Mouse (Mus musculus) CD8-positive naive resting alpha-beta T cell, adult 2 months (primary cell): ENCODE measurements at regions not wholly inside any gene's neighbourhood (a gene's known extent, or its start where the extent isn't known, plus 50 kb on each side); places are given as distances from the start of the nearest gene placed in this dataset.

Experiments used
- DNase-seq, 2 experiments: peaks; one replicate each; pipeline ENCODE4 v3.0.0; 2022; ENCODE audit warnings: low read depth in 2 of 2, low spot score in 2 of 2

DNA sequence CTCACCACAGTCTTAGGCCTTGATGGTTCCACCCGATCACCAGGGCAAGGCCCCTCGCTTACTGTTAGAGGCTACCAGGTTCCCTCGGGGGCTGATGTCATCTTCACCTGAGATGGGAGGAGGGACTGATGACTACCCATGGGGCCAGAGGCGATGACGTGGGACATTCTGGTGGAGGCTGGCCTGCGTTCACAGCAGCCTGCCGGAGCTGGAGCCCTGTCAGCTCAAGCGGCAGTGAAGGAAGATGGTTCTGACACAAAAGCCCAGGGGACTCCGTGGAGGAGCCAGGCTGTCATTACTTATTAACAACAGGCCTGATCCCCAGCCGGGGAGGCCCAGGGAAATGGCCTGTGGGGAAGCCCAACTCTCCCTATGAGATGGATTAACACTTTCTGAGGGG lies 121.3 kb upstream of the Atp6ap2 start:
- no peak for DNase-seq

DNA sequence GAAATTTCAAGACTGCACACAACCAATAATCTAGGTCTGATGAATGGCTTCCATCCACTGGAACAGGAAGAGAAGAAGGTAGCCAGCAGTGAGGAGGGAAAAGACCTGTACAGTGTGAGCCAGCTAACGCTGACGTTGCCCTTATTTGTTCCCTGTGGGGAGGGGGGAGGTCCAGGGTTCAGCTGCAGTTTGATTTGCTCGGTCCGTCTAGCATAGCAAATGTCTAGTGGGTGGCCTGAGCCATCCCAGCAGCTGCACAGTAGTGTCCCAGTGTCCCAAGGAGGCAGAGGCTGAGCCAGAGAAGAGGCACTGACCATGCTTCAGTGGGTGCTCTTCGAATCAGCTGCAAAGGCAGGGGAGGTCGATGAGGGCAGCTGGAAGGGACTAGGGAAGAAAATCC lies 120.7 kb upstream of the Atp6ap2 start:
- no peak for DNase-seq

DNA sequence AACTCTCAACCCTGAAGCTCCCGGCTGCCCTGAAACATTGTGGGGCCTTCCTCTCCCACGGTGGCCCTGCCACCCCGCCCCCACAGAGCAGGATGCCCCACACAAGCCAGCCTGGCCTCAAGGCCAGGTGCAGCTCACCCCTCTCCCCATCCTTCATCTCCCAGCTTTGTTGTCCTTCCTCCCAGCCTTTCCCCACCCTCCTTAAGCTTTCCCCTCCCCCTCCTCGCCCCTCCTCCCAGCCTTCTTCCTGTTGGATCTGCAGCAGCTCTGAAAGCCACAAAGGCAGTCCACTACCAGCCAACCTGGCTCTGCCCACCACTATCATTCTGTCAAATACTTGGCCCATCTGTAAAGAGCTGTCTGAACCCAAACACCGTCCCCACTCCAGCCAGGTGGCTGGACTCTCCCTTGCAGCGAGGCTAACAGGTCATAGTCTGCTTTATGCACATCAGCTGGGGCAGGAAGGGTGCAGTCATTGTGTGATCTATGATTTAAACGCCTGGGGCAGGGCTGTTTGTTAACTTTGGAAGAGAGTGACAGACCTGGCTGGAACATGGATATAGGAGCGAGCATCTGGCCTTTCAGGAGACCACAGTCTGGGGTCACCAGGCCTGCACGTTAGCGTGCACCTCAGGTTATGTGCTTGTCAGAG lies 119.9 kb upstream of the Atp6ap2 start:
- DNase-seq: no peak

DNA sequence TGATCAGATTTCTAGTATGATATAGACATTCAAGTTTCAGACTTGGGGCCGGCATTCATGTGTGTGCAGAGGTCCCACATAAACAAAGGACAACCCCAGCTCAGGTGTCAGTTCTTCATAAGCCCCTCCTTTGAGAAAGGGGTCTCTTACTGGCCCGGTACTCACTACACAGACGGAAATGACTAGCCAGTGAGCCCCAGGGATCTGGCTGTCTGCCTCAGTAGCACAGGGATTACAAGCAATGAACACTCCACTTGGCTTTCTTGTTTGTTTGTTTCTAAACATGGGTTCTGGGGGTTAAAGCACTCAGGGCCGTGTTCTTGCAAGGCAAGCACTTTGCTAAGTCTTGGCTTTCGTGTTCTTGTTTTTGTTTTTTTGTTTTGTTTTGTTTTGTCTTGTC lies 115.3 kb upstream of the Atp6ap2 start:
- DNase-seq: no peak

DNA sequence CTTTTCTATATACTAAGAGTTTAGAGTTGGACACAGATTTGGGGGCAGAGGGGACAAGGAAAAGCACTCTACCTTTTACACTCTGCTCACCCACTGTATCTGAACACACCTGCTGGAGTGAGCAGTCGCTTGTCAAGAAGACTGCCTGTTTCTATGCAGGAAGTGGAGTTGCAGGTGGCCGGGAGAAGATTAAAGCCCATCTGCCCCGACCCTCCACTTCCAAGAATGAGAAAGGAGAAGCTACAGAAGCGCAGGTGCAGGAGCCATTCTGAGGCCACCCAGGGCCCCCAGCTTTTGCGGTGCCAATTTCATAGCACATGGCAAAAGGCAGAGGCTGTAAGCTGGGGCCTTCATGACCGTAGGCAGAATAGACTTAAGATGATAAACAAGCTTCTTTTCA lies 108.4 kb upstream of the Atp6ap2 start:
- DNase-seq: no peak

DNA sequence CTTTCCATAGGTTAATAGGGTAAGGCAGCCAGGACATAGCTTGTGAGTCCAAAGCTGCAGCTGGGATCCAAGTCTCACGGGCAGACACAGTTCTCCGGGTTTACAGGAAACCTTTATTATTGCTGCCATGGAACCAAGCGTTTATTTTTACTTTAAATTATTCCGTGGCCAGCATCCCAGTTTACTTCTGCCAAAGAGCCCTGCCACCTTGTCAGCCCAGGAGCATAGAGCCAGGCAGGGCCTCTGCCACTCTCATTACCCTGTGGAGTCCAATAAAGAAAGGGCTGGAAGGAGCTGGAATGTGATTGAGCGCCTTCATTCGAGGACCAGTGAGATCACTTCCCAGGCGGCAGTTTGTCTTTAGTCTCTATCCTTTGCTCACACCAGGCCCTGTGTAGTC lies 96.6 kb upstream of the Atp6ap2 start:
- no peak for DNase-seq

DNA sequence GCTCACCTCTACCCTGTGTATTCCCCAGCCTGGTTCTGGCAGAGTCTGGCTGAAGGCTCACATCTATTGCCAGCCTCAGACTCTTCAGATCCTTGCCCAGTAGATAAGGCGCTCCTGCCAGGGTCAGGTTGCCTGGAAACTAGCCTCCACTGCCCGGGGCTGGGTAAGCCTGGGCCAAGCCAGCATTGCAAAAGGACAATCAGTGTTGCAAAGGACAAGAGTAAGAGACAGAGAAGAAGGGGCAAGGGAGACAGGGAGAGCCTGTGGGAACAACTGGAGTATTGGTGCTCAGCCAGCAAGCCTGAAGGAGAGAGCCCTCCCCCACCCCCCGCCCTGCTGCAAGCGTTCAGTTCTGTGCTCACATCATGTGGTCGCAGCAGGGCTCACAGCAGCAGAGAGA lies 94.4 kb upstream of the Atp6ap2 start:
- DNase-seq: no peak

DNA sequence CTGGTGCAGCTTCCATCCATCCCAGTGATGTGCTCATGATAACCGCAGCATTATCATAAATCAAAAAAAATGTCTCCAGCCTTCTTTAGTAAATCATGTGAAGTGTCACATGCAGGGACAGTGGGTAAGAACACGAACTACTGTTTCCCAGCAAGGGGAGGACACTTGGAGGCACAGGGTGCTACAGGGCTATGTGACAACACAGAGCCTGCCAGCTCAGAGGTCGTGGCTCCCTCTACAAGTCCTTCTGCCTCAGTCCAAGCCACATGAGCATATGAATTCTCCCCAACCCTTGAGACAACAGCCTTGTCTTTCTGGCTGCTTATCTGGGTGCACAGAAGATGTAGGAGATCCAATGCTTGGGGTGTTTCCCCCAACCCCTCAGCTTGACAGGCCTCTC lies 93.7 kb upstream of the Atp6ap2 start:
- DNase-seq: no peak

DNA sequence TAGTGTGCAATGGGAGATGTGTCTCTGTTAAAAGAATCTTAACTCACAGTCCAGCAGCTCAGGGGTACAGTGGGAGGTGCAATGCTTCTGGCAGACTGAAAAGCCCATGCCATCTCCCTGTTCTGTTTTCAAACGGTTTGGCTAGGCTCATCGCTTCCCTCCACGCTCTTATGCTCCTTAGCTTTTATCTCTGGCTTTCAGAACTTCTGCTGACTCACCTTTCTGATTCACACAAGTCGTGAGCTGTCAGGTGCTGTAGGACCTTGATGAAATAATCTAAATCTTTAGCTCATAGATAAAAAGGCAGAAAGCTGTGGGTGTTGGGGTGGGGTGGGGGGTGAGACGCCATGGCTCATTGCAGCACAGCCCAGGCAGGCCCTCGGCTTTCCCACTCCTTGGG lies 93.1 kb upstream of the Atp6ap2 start:
- DNase-seq: no peak

DNA sequence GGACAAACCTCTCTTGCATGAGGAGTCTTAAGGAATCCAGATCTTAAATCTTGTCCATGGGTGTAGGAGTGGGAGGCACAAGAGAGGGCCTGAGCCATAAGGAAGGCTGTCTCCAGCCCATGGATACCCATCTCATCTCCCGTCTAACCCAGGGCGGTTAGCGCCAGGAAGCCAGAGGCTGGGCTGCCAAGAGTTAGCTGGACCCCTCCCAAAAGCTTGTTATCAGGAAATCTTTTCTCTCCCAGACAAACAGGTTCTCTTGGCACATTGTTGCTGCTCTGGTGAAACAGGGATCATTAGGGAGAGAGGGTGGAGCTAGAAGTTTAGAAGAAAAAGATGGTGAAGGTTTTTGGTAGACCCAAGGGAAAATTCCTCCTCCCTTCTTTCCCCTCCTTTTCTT lies 87.0 kb upstream of the Atp6ap2 start:
- no peak for DNase-seq

DNA sequence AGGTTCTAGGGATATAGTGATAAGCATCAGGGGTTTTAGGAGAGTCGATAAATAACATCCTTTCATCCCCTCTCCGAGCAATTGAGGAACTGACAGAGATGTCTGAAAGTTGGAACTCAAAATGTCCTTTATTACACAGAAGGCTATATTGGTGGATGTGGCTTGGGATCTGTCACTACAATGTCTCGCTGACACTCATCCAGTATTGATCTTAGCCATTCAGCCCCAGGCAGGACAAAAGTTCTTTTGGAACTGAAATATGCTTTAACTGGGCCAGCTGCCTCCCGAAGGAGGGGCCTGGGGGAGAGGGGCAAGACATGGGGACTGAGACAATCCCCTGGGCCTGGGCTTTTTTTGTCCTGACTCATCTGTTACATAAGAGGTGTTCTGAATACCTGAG lies 85.2 kb upstream of the Atp6ap2 start:
- DNase-seq: no peak

DNA sequence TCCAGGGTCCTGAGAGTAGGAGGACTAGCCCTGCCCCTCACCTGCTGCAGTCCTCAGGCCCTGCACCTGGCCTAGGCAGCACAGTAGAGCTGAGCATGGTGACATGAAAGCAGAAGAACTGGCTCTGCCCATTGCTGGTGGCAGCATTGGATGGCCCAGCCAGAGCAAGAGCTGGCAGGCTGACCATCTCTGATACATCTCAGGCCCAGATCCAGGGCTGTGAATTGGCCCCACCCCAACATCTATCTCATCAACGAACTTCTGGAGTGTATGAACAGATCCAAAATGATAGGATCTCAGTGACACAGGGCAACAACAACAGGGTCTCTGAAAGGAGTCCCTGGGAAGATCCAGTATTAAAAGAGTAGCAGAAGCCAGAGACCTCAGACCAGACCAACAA lies 84.0 kb upstream of the Atp6ap2 start:
- no peak for DNase-seq

DNA sequence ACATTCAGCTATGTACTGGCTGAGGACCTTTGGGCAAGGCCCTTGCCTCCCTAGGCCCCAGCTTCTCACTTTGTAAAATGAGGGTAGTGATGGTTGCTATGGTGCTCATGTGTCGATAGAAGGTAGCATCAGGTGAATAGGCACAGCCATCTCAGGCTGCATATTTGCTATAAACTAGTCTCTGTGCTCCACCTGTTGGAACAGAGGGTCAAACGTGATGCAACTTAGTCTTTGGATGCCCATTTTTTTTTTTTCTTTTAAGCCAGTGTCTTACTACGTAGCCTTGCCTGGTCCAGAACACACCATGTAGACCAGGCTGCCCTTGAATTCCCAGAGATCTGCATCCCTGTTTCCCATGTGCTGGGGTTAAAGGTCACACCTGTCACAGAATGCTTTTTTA lies 76.5 kb upstream of the Atp6ap2 start:
- no peak for DNase-seq

DNA sequence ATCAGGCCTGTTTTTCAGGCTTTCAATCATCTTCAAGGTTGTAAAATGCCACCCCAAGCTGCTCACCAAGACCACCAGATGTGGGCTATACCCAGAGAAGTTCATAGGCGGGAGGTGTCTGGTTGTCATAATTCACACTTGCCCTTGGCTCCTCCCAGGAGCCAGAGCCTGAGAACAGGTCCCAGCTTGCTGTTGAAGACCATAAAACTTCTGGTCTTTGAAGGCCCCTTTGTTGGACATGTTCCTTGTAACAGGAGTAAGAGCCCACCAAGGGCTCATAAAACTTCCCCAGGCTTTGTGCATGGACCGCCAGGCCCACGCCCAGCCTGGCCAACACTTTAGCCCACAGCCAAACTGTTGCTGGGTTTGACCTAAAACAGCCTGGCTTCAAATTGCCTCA lies 62.6 kb upstream of the Atp6ap2 start:
- no peak for DNase-seq

DNA sequence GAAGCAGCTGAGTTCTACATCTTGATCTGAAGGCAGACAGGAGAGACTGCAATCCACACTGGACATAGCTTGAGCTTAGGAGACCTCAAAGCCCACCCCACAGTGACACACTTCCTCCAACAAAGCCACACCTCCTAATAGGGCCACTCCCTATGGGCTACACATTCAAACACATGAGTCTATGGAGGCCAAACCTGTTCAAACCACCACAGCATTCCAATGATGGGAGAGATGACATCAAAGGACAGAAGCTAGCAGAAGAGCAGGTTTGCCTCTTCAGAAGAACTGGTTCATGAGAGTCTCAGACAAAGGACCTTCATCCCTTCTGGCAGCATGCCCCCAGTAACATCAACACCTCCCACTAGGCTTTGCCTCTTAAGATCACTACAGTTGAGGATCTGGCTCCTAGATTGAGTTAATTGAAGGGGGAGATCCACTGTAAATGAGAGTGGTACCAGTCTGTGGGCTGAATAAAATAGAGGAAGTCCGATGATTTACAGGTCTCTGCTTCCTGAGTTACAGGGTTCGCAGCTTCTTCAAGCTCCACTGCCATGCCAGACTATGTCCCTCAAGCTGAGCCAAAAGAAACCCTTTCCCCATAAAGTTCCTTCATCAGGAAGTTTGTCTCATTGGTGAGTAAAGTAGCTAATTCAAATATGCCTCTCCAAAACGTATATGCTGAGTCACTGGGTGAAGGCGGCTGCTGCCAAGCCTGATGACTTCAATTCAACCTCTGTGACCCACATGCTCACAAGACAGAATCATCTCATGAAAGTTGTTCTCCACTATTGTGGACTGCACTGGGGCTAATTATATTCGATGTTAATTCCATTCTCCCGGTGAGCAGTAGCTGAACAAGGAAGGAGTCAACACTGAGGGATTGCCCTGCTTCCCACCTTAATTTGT lies 56.9 kb upstream of the Atp6ap2 start:
- no peak for DNase-seq
